Mouse (Mus musculus) kidney, adult 2 months (tissue): ENCODE results near the gene Ccnl1.

Experiments
- CTCF ChIP-seq: fragments of 200-500 bp; conservative IDR thresholded peaks from 2 replicates; pipeline ENCODE4 v1.5.1; 2011; ENCODE audit warnings: low read depth, mild to moderate bottlenecking, control low read depth, low read length, moderate library complexity, mixed read lengths; ENCODE audit not compliant: insufficient read depth, insufficient read length
- POLR2A ChIP-seq: fragments of 200-500 bp; IDR thresholded peaks from one replicate; pipeline ENCODE4 v1.6.1; 2011; ENCODE audit warnings: low read depth, low read length, control low read depth

DNA sequence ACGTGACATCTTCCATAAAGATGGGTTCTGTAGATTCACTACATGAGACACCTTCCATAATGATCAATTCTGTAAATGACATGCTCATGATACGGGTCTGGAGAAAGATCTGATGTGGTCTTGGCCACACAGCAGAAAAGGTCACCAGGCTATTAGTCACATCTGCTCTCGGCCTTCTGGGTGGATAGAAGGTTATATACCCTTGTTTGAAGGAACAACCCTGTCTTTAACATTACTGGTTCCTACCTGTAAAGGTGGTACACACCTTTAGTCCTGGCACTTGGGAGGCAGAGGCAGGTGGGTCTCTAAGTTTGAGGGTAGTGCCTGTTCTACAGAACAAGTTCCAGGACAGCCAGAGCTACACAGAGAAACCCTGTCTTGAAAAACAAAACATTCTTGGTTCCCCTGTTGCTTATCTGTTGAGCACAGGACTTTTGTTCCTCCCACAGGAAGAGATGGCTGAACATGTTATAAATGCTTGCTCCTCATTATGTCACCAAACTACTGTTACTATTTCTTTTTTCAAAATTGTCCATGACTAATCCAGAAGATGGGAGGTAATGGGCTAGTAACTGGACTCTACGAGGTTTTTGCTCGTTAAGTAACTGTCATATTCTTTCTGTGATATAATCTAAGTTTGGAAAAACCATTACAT lies 2.4 kb upstream of the Ccnl1 start:
- no peak for TF ChIP-seq CTCF
- TF ChIP-seq POLR2A = no peak
